Mouse (Mus musculus) small intestine, adult 2 months (tissue): ENCODE measurements around the gene Kcnip1.

Source experiments
- CTCF ChIP-seq: fragments of 200-500 bp; IDR thresholded peaks from 2 replicates; pipeline ENCODE4 v1.5.1; 2012; ENCODE audit warnings: low read depth, mild to moderate bottlenecking, control low read depth, inconsistent platforms, low read length, moderate library complexity, mixed read lengths; ENCODE audit not compliant: insufficient replicate concordance, insufficient read length; ENCODE audit errors: extremely low read depth
- POLR2A ChIP-seq: fragments of 200-500 bp; IDR thresholded peaks from 2 replicates; pipeline ENCODE4 v1.6.1; 2012; ENCODE audit warnings: low read depth, mild to moderate bottlenecking, control low read depth, inconsistent platforms, low read length, moderate library complexity

DNA sequence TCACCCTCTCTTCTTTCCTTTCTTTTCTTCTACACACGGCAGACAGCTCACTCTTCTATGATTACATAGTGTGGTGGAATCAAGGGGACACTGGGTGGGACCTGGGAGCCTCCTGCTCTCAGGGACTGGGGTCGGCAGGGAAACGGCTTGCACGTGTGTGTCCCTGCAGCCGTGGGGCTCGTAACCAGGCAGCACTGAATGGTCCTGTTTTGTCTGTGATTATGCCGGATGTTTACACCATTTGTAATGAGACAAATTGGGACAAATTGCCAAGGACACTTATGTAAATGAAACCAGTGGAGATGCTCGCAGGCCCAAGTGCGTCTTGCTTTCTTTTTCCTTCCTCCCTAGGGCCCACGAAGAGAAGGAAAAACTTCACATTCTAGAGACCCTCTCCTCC is 256.5 kb downstream of the Kcnip1 start:
- no peak for TF ChIP-seq CTCF
- TF ChIP-seq POLR2A: no peak
